ENCODE assay signal across 10 mouse cellular contexts in the genomic region with DNA sequence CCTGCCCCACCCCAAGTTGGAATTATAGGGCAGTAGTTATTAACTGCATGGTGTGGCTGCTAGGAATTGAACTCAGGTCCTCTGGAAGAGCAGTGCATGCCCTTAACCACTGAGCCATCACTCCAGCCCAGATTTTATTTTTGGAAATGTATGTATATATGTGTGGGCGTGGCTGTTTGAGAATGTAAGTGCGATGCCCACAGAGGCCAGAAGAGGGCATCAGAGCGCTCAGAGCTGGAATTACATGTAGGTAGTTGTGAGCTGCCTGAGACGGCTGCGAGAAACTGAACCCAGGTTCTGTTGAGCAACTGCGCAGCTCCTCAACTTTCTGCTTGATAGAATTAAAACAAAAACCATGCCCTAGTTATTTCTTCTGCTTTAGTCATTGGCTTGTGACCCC. TPM values are rescaled to one million over a fixed set of nuclear protein-coding genes. Genes with fewer than 3 reads are reported as not detected.
DNase-seq lines count a peak whose midpoint lies in the region; ATAC-seq and TF ChIP-seq lines count a peak whose summit lies in the region.
"Had no signal": no experiment of that assay in that cellular context is flagged by ENCODE, and none has a peak within 500 bp of the region (broad histone marks: within the 10 kb centered on the region; RNA-seq: fewer than 3 reads in every experiment).

No protein-coding gene starts in this region.

- H3K27ac ChIP-seq in hindbrain, embryonic 10.5 days = no peak overlapping the region
- no peak overlapping the region for H3K27ac ChIP-seq in hindbrain, embryonic 12.5 days
- H3K27ac ChIP-seq in cortical plate, adult 2 months (ENCODE audit: insufficient read depth, low read length) = no peak overlapping the region
- no peak overlapping the region for H3K27ac ChIP-seq in hindbrain, postnatal 0 days
- no peak overlapping the region for H3K27ac ChIP-seq in midbrain, postnatal 0 days (ENCODE audit: low read depth, low read length)
- no peak overlapping the region for H3K27ac ChIP-seq in thymus, adult 2 months (ENCODE audit: control insufficient read depth, insufficient read depth, low read length)
- H3K27ac ChIP-seq: neural tube, embryonic 13.5 days had no signal

- no peak overlapping the region for H3K4me3 ChIP-seq in hindbrain, embryonic 10.5 days
- no peak overlapping the region for H3K4me3 ChIP-seq in hindbrain, embryonic 12.5 days
- H3K4me3 ChIP-seq in cortical plate, adult 2 months (ENCODE audit: insufficient read depth, low read length) = no peak overlapping the region
- no peak overlapping the region for H3K4me3 ChIP-seq in hindbrain, postnatal 0 days (ENCODE audit: low read length)
- no peak overlapping the region for H3K4me3 ChIP-seq in midbrain, postnatal 0 days (ENCODE audit: low read depth, low read length)
- H3K4me3 ChIP-seq in thymus, adult 2 months (ENCODE audit: control insufficient read depth, insufficient read depth, low read length) = no peak overlapping the region
- H3K4me3 ChIP-seq: erythroblast, embryonic 14.5 days; neural tube, embryonic 13.5 days had no signal

- H3K9me3 ChIP-seq in hindbrain, embryonic 10.5 days = 0 out of 2 replicates have a peak, but pooled peaks cover 3% of the 10 kb centered on the region
- H3K9me3 ChIP-seq in hindbrain, embryonic 12.5 days (replicated peaks) = no peaks in the 10 kb centered on the region
- H3K9me3 ChIP-seq in hindbrain, postnatal 0 days (ENCODE audit: low read length) = no peaks in the 10 kb centered on the region
- H3K9me3 ChIP-seq in midbrain, postnatal 0 days (ENCODE audit: low read length) = no peaks in the 10 kb centered on the region
- H3K9me3 ChIP-seq: neural tube, embryonic 13.5 days had no signal

- no peak overlapping the region for H3K4me2 ChIP-seq in hindbrain, embryonic 12.5 days (replicated peaks)
- no peak overlapping the region for H3K4me2 ChIP-seq in hindbrain, postnatal 0 days (ENCODE audit: low read depth, low read length)
- no peak overlapping the region for H3K4me2 ChIP-seq in midbrain, postnatal 0 days (ENCODE audit: low read depth, low read length, poor library complexity, severe bottlenecking)
- H3K4me2 ChIP-seq: neural tube, embryonic 13.5 days had no signal

- WGBS in hindbrain, embryonic 10.5 days = 23% methylated on average over 6 of the region's 6 CpGs
- WGBS in hindbrain, embryonic 12.5 days = 23% methylated on average over 6 of the region's 6 CpGs
- 27% methylated on average over 6 of the region's 6 CpGs for WGBS in hindbrain, postnatal 0 days
- WGBS in midbrain, postnatal 0 days = 22% methylated on average over 6 of the region's 6 CpGs
- WGBS in thymus, adult 2 months = 18% methylated on average over 6 of the region's 6 CpGs

- peaks cover 17% of the 10 kb centered on the region for H3K36me3 ChIP-seq in hindbrain, embryonic 10.5 days
- 0 out of 2 replicates have a peak, but pooled peaks cover 4% of the 10 kb centered on the region for H3K36me3 ChIP-seq in hindbrain, embryonic 12.5 days
- peaks cover under 1% of the 10 kb centered on the region; the same call in 1 of the 2 replicates for H3K36me3 ChIP-seq in hindbrain, postnatal 0 days (ENCODE audit: insufficient read depth, low read length)
- 0 out of 2 replicates have a peak, but pooled peaks cover 2% of the 10 kb centered on the region for H3K36me3 ChIP-seq in midbrain, postnatal 0 days (ENCODE audit: insufficient read depth, low read length)
- no peaks in the 10 kb centered on the region for H3K36me3 ChIP-seq in thymus, adult 2 months (ENCODE audit: control insufficient read depth, insufficient read depth, low read length)

- no peak for TF ChIP-seq POLR2A in cortical plate, adult 2 months (IDR thresholded peaks at IDR 0.05; ENCODE audit: extremely low read depth, insufficient read depth, low read length)
- no peak for TF ChIP-seq POLR2A in thymus, adult 2 months (IDR thresholded peaks at IDR 0.05; ENCODE audit: control insufficient read depth, extremely low read depth, insufficient read depth, low read length, poor library complexity)

- peak; percentile 64 for TF ChIP-seq CTCF in cortical plate, adult 2 months (IDR thresholded peaks at IDR 0.05; ENCODE audit: extremely low read depth, insufficient read depth, low read length)
- TF ChIP-seq CTCF in hindbrain, postnatal 0 days (IDR thresholded peaks at IDR 0.05; ENCODE audit: low read depth) = peak; percentile 75
- TF ChIP-seq CTCF in midbrain, postnatal 0 days (IDR thresholded peaks at IDR 0.05) = peak; percentile 74
- TF ChIP-seq CTCF in thymus, adult 2 months (IDR thresholded peaks at IDR 0.05; ENCODE audit: borderline replicate concordance, control insufficient read depth, extremely low read depth, insufficient read depth, low read length, poor library complexity) = peak; percentile 59; the same call in 1 of the 2 replicates

- no peak for ATAC-seq in hindbrain, embryonic 12.5 days (ENCODE audit: low FRiP score)
- ATAC-seq in hindbrain, postnatal 0 days = no peak
- ATAC-seq in midbrain, postnatal 0 days (ENCODE audit: low FRiP score) = no peak

- no peak overlapping the region for H3K9ac ChIP-seq in hindbrain, embryonic 12.5 days
- no peak overlapping the region for H3K9ac ChIP-seq in hindbrain, postnatal 0 days (replicated peaks; ENCODE audit: low read length)
- H3K9ac ChIP-seq in midbrain, postnatal 0 days (replicated peaks; ENCODE audit: low read length, poor library complexity, severe bottlenecking) = no peak overlapping the region
- H3K9ac ChIP-seq: neural tube, embryonic 13.5 days had no signal

- peak; percentile 71 for DNase-seq in hindbrain, embryonic 10.5 days (ENCODE audit: low spot score)
- DNase-seq in adipocyte (ENCODE audit: low spot score) = peak; percentile 64
- DNase-seq in hindbrain, postnatal 0 days (ENCODE audit: low spot score) = peak; percentile 69
- peak; percentile 33 to 36 for DNase-seq in left cerebral cortex, adult 8-10 months (ENCODE audit: low spot score in 2 of 2)
- DNase-seq in midbrain, postnatal 0 days (ENCODE audit: low spot score) = peak; percentile 54
- DNase-seq in thymus, adult 2 months = peak; percentile 76

- no peaks in the 10 kb centered on the region for H3K27me3 ChIP-seq in hindbrain, embryonic 10.5 days (ENCODE audit: insufficient read depth, poor library complexity, severe bottlenecking)
- no peaks in the 10 kb centered on the region for H3K27me3 ChIP-seq in hindbrain, embryonic 12.5 days
- no peaks in the 10 kb centered on the region for H3K27me3 ChIP-seq in hindbrain, postnatal 0 days (ENCODE audit: insufficient read depth, low read length)
- no peaks in the 10 kb centered on the region for H3K27me3 ChIP-seq in midbrain, postnatal 0 days (ENCODE audit: insufficient read depth, low read length)
- H3K27me3 ChIP-seq in thymus, adult 2 months (ENCODE audit: control insufficient read depth, insufficient read depth, low read length) = no peaks in the 10 kb centered on the region
- H3K27me3 ChIP-seq: neural tube, embryonic 13.5 days had no signal

- H3K4me1 ChIP-seq in hindbrain, embryonic 10.5 days (replicated peaks) = peaks cover 11% of the 10 kb centered on the region
- H3K4me1 ChIP-seq in hindbrain, embryonic 12.5 days = peaks cover 12% of the 10 kb centered on the region; the same call in 1 of the 2 replicates
- H3K4me1 ChIP-seq in cortical plate, adult 2 months (ENCODE audit: control insufficient read depth, insufficient read depth, low read length) = no peaks in the 10 kb centered on the region
- no peaks in the 10 kb centered on the region for H3K4me1 ChIP-seq in hindbrain, postnatal 0 days (ENCODE audit: insufficient read depth, low read length)
- no peaks in the 10 kb centered on the region for H3K4me1 ChIP-seq in midbrain, postnatal 0 days (ENCODE audit: insufficient read depth, low read length)
- H3K4me1 ChIP-seq in thymus, adult 2 months (replicated peaks; ENCODE audit: control insufficient read depth, insufficient read depth, low read length) = no peaks in the 10 kb centered on the region

RNA-seq across cellular contexts. Expression of a gene that starts 38.0 kb away (rescaled TPM):
- 4.4 and 4.9 TPM in 2 replicates for polyA plus RNA-seq in hindbrain, embryonic 10.5 days (2016; fragmentation: Nextera tagmentation; extraction: Ambion mirVana)
- 10.6 and 12.0 TPM in 2 replicates for polyA plus RNA-seq in hindbrain, embryonic 12.5 days (2016; fragmentation: Nextera tagmentation; extraction: Ambion mirVana)
- polyA plus RNA-seq in cortical plate, adult 2 months (2012; rRNA removed) = 65.3 and 75.3 TPM in 2 replicates
- total RNA-seq in hindbrain, postnatal 0 days (2014; rRNA removed) = 8.8 and 9.3 TPM in 2 replicates
- polyA plus RNA-seq in hindbrain, postnatal 0 days (2015; fragmentation: Nextera tagmentation; extraction: Ambion mirVana) = 2.8 and 3.1 TPM in 2 replicates
- 10 to 100 TPM; 82.4 to 86.9 (median 83.6) TPM for total RNA-seq in left cerebral cortex, adult 8-10 months (2022)
- total RNA-seq in midbrain, postnatal 0 days (2014; rRNA removed) = 5.2 and 6.9 TPM in 2 replicates
- 1.7 TPM in 2 replicates for polyA plus RNA-seq in midbrain, postnatal 0 days (2015; fragmentation: Nextera tagmentation; extraction: Ambion mirVana)
- 0.36 and 0.47 TPM in 2 replicates for polyA plus RNA-seq in thymus, adult 2 months (2012; rRNA removed)
- polyA plus RNA-seq: erythroblast, embryonic 14.5 days had no signal
